Mouse (Mus musculus): ENCODE measurements around the gene H1foo.

- TF ChIP-seq CTCF (IDR thresholded peaks at IDR 0.05; ENCODE audit: low read depth) (no peak), EP300 (IDR thresholded peaks at IDR 0.05; ENCODE audit: low read depth) (no peak)
These were observed 26.7 kb downstream of the H1foo start for GRCm38 (mm10) chr6:115971273-115972060.

All from heart, postnatal 0 days (tissue).